Mouse (Mus musculus) small intestine, adult 2 months (tissue): ENCODE data around the gene Aff1.

Source experiments
- CTCF ChIP-seq: fragments of 200-500 bp; IDR thresholded peaks from 2 replicates; pipeline ENCODE4 v1.5.1; 2012; ENCODE audit warnings: low read depth, mild to moderate bottlenecking, control low read depth, inconsistent platforms, low read length, moderate library complexity, mixed read lengths; ENCODE audit not compliant: insufficient replicate concordance, insufficient read length; ENCODE audit errors: extremely low read depth
- POLR2A ChIP-seq: fragments of 200-500 bp; IDR thresholded peaks from 2 replicates; pipeline ENCODE4 v1.6.1; 2012; ENCODE audit warnings: low read depth, mild to moderate bottlenecking, control low read depth, inconsistent platforms, low read length, moderate library complexity

DNA sequence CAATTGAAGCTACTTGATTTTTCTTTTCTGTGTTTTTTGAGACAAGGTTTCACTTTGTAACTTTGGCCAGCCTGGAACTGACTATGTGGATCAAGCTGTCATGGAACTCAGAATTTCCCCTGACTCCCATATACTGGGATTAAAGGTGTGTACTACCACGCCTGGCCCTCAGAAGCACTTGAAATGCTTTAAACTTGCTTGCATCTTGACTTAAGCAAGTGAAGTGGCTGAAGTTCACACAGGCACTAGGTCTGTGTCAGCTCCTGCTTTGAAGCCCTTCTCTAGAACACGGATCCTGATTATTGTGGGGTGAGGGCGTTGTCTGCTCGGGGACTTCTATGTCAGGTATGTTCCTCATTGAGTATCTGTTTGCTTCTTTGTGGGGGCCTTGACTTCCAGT is 30.5 kb downstream of the Aff1 start:
- no peak for TF ChIP-seq POLR2A
- no peak for TF ChIP-seq CTCF
